25 mouse cellular contexts compared by ENCODE assay signal in the genomic region with DNA sequence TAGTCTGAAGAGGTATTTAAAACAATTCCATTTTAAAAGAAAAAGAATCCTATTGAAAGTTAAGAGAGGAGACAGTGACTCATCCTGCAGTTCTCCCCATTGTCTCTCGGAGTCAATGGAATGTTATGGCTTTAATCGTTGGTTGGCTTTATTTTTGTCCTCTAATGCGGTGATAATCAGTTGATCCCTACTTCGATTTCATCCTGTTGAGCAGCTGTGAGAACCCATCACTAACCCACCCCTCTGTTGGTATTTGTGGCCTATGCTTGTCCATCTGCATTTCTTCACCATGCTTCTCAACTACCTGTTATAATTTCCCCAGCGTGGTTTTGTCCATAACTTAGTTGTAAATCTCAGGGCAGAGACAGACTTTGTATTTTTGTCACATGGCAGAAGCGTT. TPM values are rescaled to one million over a fixed set of nuclear protein-coding genes. Genes with fewer than 3 reads are reported as not detected.
DNase-seq lines count a peak whose midpoint lies in the region; ATAC-seq and TF ChIP-seq lines count a peak whose summit lies in the region.
"Had no signal": no experiment of that assay in that cellular context is flagged by ENCODE, and none has a peak within 500 bp of the region (broad histone marks: within the 10 kb centered on the region; RNA-seq: fewer than 3 reads in every experiment).

No protein-coding gene starts in this region.

- DNase-seq in embryonic facial prominence, embryonic 10.5 days (ENCODE audit: low spot score), result no peak
- no peak for DNase-seq in midbrain, embryonic 10.5 days (ENCODE audit: low spot score)
- DNase-seq in R1 (ENCODE audit: low read depth, low spot score), result peak; percentile 77
- peak; percentile 52 for DNase-seq in limb, embryonic 14.5 days (ENCODE audit: low spot score)
- DNase-seq in embryo, embryonic 10 days (ENCODE audit: low spot score), result no peak
- DNase-seq: adrenal gland, postnatal 10 days; cerebellum, adult 18-20 months; cerebellum, postnatal 36 days; gastrocnemius, postnatal 10 days; heart, postnatal 4 days; kidney, postnatal 36 days; layer of hippocampus, postnatal 36 days; liver, embryonic 13.5 days; lung, adult 2 months; lung, postnatal 14 days; thymus, postnatal 14 days had no signal

- H3K36me3 ChIP-seq in embryonic facial prominence, embryonic 12.5 days, result no peaks in the 10 kb centered on the region
- peaks cover 10% of the 10 kb centered on the region for H3K36me3 ChIP-seq in embryonic facial prominence, embryonic 10.5 days (replicated peaks)
- peaks cover 10% of the 10 kb centered on the region for H3K36me3 ChIP-seq in midbrain, embryonic 10.5 days
- H3K36me3 ChIP-seq in midbrain, embryonic 16.5 days (ENCODE audit: control insufficient read depth, insufficient read depth, low read length), result no peaks in the 10 kb centered on the region
- no peaks in the 10 kb centered on the region for H3K36me3 ChIP-seq in limb, embryonic 14.5 days (ENCODE audit: control insufficient read depth, insufficient read depth, low read length)
- no peaks in the 10 kb centered on the region for H3K36me3 ChIP-seq in neural tube, embryonic 15.5 days
- H3K36me3 ChIP-seq: heart, embryonic 10.5 days; intestine, embryonic 15.5 days; limb, embryonic 12.5 days; liver, embryonic 13.5 days had no signal

- WGBS in embryonic facial prominence, embryonic 12.5 days, result 48% methylated on average over 6 of the region's 6 CpGs
- 55% methylated on average over 6 of the region's 6 CpGs for WGBS in embryonic facial prominence, embryonic 10.5 days
- 24% methylated on average over 6 of the region's 6 CpGs for WGBS in midbrain, embryonic 10.5 days
- 25% methylated on average over 6 of the region's 6 CpGs for WGBS in midbrain, embryonic 16.5 days
- 44% methylated on average over 6 of the region's 6 CpGs for WGBS in limb, embryonic 14.5 days
- WGBS in neural tube, embryonic 15.5 days, result 41% methylated on average over 6 of the region's 6 CpGs

- no peak for ATAC-seq in embryonic facial prominence, embryonic 12.5 days (ENCODE audit: insufficient number of reproducible peaks, insufficient read depth, low FRiP score, low TSS enrichment)
- ATAC-seq in midbrain, embryonic 16.5 days, result no peak
- ATAC-seq in limb, embryonic 14.5 days (ENCODE audit: low FRiP score, low read depth), result peak; percentile 54; the same call in 1 of the 2 replicates
- no peak for ATAC-seq in neural tube, embryonic 15.5 days (ENCODE audit: low FRiP score)
- ATAC-seq: activated CD4-positive, CD25-positive, alpha-beta regulatory T cell, adult 4 months; hindbrain, embryonic 16.5 days; intestine, embryonic 15.5 days; Patski had no signal

- peak overlapping the region; percentile 23; the same call in 1 of the 2 replicates for H3K27ac ChIP-seq in embryonic facial prominence, embryonic 12.5 days
- no peak overlapping the region for H3K27ac ChIP-seq in embryonic facial prominence, embryonic 10.5 days (replicated peaks)
- peak overlapping the region; percentile 77 for H3K27ac ChIP-seq in midbrain, embryonic 10.5 days (replicated peaks)
- H3K27ac ChIP-seq in midbrain, embryonic 16.5 days (ENCODE audit: low read length), result no peak overlapping the region
- H3K27ac ChIP-seq in limb, embryonic 14.5 days (replicated peaks; ENCODE audit: low read depth, low read length), result no peak overlapping the region
- no peak overlapping the region for H3K27ac ChIP-seq in neural tube, embryonic 15.5 days (replicated peaks)
- H3K27ac ChIP-seq: heart, embryonic 10.5 days; intestine, embryonic 15.5 days; limb, embryonic 12.5 days; liver, embryonic 13.5 days had no signal

- H3K9ac ChIP-seq in embryonic facial prominence, embryonic 12.5 days, result no peak overlapping the region
- no peak overlapping the region for H3K9ac ChIP-seq in midbrain, embryonic 16.5 days (ENCODE audit: low read depth, low read length)
- H3K9ac ChIP-seq in limb, embryonic 14.5 days (ENCODE audit: low read depth, low read length, severe bottlenecking), result no peak overlapping the region
- H3K9ac ChIP-seq in neural tube, embryonic 15.5 days (replicated peaks), result no peak overlapping the region
- H3K9ac ChIP-seq: intestine, embryonic 15.5 days; limb, embryonic 12.5 days; liver, embryonic 13.5 days had no signal

- H3K4me3 ChIP-seq in embryonic facial prominence, embryonic 12.5 days, result no peak overlapping the region
- H3K4me3 ChIP-seq in embryonic facial prominence, embryonic 10.5 days, result no peak overlapping the region
- H3K4me3 ChIP-seq in midbrain, embryonic 10.5 days, result no peak overlapping the region
- no peak overlapping the region for H3K4me3 ChIP-seq in midbrain, embryonic 16.5 days (ENCODE audit: low read depth, low read length)
- H3K4me3 ChIP-seq in limb, embryonic 14.5 days (replicated peaks; ENCODE audit: low read length), result no peak overlapping the region
- no peak overlapping the region for H3K4me3 ChIP-seq in neural tube, embryonic 15.5 days (replicated peaks)
- H3K4me3 ChIP-seq: heart, embryonic 10.5 days; intestine, embryonic 15.5 days; limb, embryonic 12.5 days; liver, embryonic 13.5 days had no signal

- no peak overlapping the region for H3K4me2 ChIP-seq in embryonic facial prominence, embryonic 12.5 days (replicated peaks)
- no peak overlapping the region for H3K4me2 ChIP-seq in midbrain, embryonic 16.5 days (ENCODE audit: low read length)
- H3K4me2 ChIP-seq in limb, embryonic 14.5 days (replicated peaks; ENCODE audit: low read depth, low read length, severe bottlenecking), result no peak overlapping the region
- H3K4me2 ChIP-seq in neural tube, embryonic 15.5 days, result no peak overlapping the region
- H3K4me2 ChIP-seq: intestine, embryonic 15.5 days; limb, embryonic 12.5 days; liver, embryonic 13.5 days had no signal

- no peak for TF ChIP-seq POLR2A in limb, embryonic 14.5 days (IDR thresholded peaks at IDR 0.05; ENCODE audit: borderline replicate concordance, extremely low read depth, insufficient read depth, insufficient read length)

- no peaks in the 10 kb centered on the region for H3K9me3 ChIP-seq in embryonic facial prominence, embryonic 12.5 days
- no peaks in the 10 kb centered on the region for H3K9me3 ChIP-seq in embryonic facial prominence, embryonic 10.5 days
- H3K9me3 ChIP-seq in midbrain, embryonic 10.5 days (replicated peaks), result no peaks in the 10 kb centered on the region
- no peaks in the 10 kb centered on the region for H3K9me3 ChIP-seq in midbrain, embryonic 16.5 days (replicated peaks; ENCODE audit: control insufficient read depth, low read length, poor library complexity, severe bottlenecking)
- no peaks in the 10 kb centered on the region for H3K9me3 ChIP-seq in limb, embryonic 14.5 days (ENCODE audit: control insufficient read depth, low read length)
- no peaks in the 10 kb centered on the region for H3K9me3 ChIP-seq in neural tube, embryonic 15.5 days (replicated peaks)
- H3K9me3 ChIP-seq: heart, embryonic 10.5 days; intestine, embryonic 15.5 days; limb, embryonic 12.5 days; liver, embryonic 13.5 days had no signal

- peaks cover 19% of the 10 kb centered on the region; the same call in 1 of the 2 replicates for H3K4me1 ChIP-seq in embryonic facial prominence, embryonic 12.5 days
- H3K4me1 ChIP-seq in embryonic facial prominence, embryonic 10.5 days, result peaks cover 53% of the 10 kb centered on the region
- H3K4me1 ChIP-seq in midbrain, embryonic 10.5 days, result peaks cover 82% of the 10 kb centered on the region
- peaks cover 4% of the 10 kb centered on the region; the same call in 1 of the 2 replicates for H3K4me1 ChIP-seq in midbrain, embryonic 16.5 days (ENCODE audit: control insufficient read depth, insufficient read depth, low read length)
- H3K4me1 ChIP-seq in limb, embryonic 14.5 days (ENCODE audit: control insufficient read depth, insufficient read depth, low read length), result peaks cover 32% of the 10 kb centered on the region
- peaks cover 12% of the 10 kb centered on the region; the same call in 1 of the 2 replicates for H3K4me1 ChIP-seq in neural tube, embryonic 15.5 days
- H3K4me1 ChIP-seq: intestine, embryonic 15.5 days; liver, embryonic 13.5 days had no signal

- H3K27me3 ChIP-seq in embryonic facial prominence, embryonic 12.5 days, result no peaks in the 10 kb centered on the region
- no peaks in the 10 kb centered on the region for H3K27me3 ChIP-seq in embryonic facial prominence, embryonic 10.5 days (replicated peaks; ENCODE audit: low read depth, poor library complexity, severe bottlenecking)
- no peaks in the 10 kb centered on the region for H3K27me3 ChIP-seq in midbrain, embryonic 10.5 days (ENCODE audit: low read depth, poor library complexity, severe bottlenecking)
- H3K27me3 ChIP-seq in midbrain, embryonic 16.5 days (ENCODE audit: control insufficient read depth, insufficient read depth, low read depth, low read length), result no peaks in the 10 kb centered on the region
- no peaks in the 10 kb centered on the region for H3K27me3 ChIP-seq in limb, embryonic 14.5 days (ENCODE audit: control insufficient read depth, insufficient read depth, low read length)
- no peaks in the 10 kb centered on the region for H3K27me3 ChIP-seq in neural tube, embryonic 15.5 days (replicated peaks)
- H3K27me3 ChIP-seq: intestine, embryonic 15.5 days; limb, embryonic 12.5 days; liver, embryonic 13.5 days; Patski had no signal

RNA-seq across cellular contexts. Expression of a gene that starts 5.7 kb away (rescaled TPM):
- 50.3 and 50.9 TPM in 2 replicates for polyA plus RNA-seq in embryonic facial prominence, embryonic 12.5 days (2016; fragmentation: Nextera tagmentation; extraction: Ambion mirVana)
- polyA plus RNA-seq in embryonic facial prominence, embryonic 10.5 days (2016; fragmentation: Nextera tagmentation; extraction: Ambion mirVana), result 74.4 and 83.9 TPM in 2 replicates
- 82.7 and 96.2 TPM in 2 replicates for polyA plus RNA-seq in midbrain, embryonic 10.5 days (2016; fragmentation: Nextera tagmentation; extraction: Ambion mirVana)
- 9.6 and 10.2 TPM in 2 replicates for polyA plus RNA-seq in midbrain, embryonic 16.5 days (2015; fragmentation: Nextera tagmentation; extraction: Ambion mirVana)
- polyA plus RNA-seq in limb, embryonic 14.5 days (2012; rRNA removed), result 6.0 and 7.0 TPM in 2 replicates
- polyA plus RNA-seq in limb, embryonic 14.5 days (2014; fragmentation: Nextera tagmentation; extraction: Ambion mirVana), result 7.6 and 8.6 TPM in 2 replicates
- polyA plus RNA-seq in neural tube, embryonic 15.5 days (2015; fragmentation: Nextera tagmentation; extraction: Ambion mirVana), result 18.3 and 18.7 TPM in 2 replicates
- polyA plus RNA-seq: activated CD4-positive, CD25-positive, alpha-beta regulatory T cell, adult 4 months; Patski had no signal

RNA-seq across cellular contexts. Expression of a gene that starts 34.0 kb away (rescaled TPM):
- polyA plus RNA-seq in embryonic facial prominence, embryonic 12.5 days (2016; fragmentation: Nextera tagmentation; extraction: Ambion mirVana), result 33.0 and 33.5 TPM in 2 replicates
- 36.0 and 37.3 TPM in 2 replicates for polyA plus RNA-seq in embryonic facial prominence, embryonic 10.5 days (2016; fragmentation: Nextera tagmentation; extraction: Ambion mirVana)
- polyA plus RNA-seq in midbrain, embryonic 10.5 days (2016; fragmentation: Nextera tagmentation; extraction: Ambion mirVana), result 28.5 and 28.7 TPM in 2 replicates
- polyA plus RNA-seq in midbrain, embryonic 16.5 days (2015; fragmentation: Nextera tagmentation; extraction: Ambion mirVana), result 21.6 and 24.9 TPM in 2 replicates
- polyA plus RNA-seq in limb, embryonic 14.5 days (2012; rRNA removed), result 32.9 and 33.7 TPM in 2 replicates
- polyA plus RNA-seq in limb, embryonic 14.5 days (2014; fragmentation: Nextera tagmentation; extraction: Ambion mirVana), result 24.5 and 27.2 TPM in 2 replicates
- 22.6 and 26.4 TPM in 2 replicates for polyA plus RNA-seq in neural tube, embryonic 15.5 days (2015; fragmentation: Nextera tagmentation; extraction: Ambion mirVana)

Comparison
In these comparisons a context has a peak if more than half of its experiments do, and no peak if none do; other contexts are left out.
1. H3K27ac ChIP-seq: peak in embryonic facial prominence, embryonic 12.5 days (single experiment) and midbrain, embryonic 10.5 days (single experiment); none in embryonic facial prominence, embryonic 10.5 days (single experiment), midbrain, embryonic 16.5 days (single experiment), limb, embryonic 14.5 days (single experiment) and neural tube, embryonic 15.5 days (single experiment).
2. DNase-seq: peak in R1 (single experiment) and limb, embryonic 14.5 days (single experiment); none in embryonic facial prominence, embryonic 10.5 days (single experiment), midbrain, embryonic 10.5 days (single experiment) and embryo, embryonic 10 days (single experiment).